Mouse (Mus musculus): ENCODE results near the gene Kdelr2.
"Not testable (repeated sequence)": the region's sequence is repeated elsewhere in the genome, so short reads cannot be mapped to it uniquely, and the experiment has no call there.

Gene Kdelr2

GRCm38 (mm10) chr5:143403221-143404147 is at the start of gene Kdelr2:
Gene Kdelr2 (plus strand): TSS chr5:143403838.
- DNase-seq (ENCODE audit: low spot score), result peak; percentile 82

DNA sequence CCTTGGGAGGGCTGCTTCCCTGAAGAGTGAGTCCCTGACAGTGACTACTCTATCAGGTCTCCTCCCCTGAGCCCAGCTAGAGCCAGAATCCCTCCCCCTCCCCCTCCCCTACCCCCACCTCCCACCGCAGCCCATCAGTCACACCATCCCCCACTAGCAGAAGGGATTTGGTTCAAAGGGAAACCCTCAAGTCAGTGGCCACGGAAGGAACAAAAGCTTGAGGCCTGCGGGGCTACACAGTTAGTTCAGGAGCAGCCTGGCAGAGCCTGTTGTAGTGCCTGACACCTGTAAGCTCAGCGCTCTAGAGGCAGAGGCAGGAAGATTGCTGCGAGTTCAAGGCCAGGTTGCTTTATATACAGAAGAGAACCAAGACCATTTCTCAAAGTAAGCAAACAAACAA is 47.6 kb upstream of the Kdelr2 start:
- no peak for DNase-seq (ENCODE audit: low spot score)

- no peak for DNase-seq (ENCODE audit: low spot score)
Measured at GRCm38 (mm10) chr5:143356686-143357388, 46.8 kb upstream of the Kdelr2 start, which contains the start of gene Grid2ip. Gene Grid2ip (plus strand): TSS chr5:143357338.

GRCm38 (mm10) chr5:143357564-143357963 is 46.1 kb upstream of the Kdelr2 start:
- DNase-seq (ENCODE audit: low spot score), result no peak

DNA sequence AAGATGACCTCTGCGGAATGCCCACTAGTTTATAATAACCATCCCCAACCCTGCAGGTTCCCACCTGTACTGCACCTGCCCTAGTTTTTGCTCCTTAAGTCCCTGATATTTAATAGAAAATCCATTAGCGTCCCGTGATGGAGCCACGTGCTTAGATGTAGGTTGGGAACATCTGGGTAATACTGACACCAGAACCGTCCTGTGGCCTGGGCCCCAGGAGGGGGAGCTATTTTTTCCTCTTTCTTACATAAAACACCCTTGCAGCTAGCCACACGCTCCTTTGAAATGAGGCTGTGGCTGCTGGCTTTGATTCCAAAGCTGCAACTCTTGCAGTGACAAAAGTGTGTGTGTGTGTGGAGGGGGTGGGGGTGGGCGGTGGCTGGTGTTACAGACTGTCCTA is 44.4 kb upstream of the Kdelr2 start:
- DNase-seq (ENCODE audit: low spot score), result no peak

- peak; percentile 15 for DNase-seq (ENCODE audit: low spot score)
Measured at GRCm38 (mm10) chr5:143360000-143360399, 43.6 kb upstream of the Kdelr2 start.

DNA sequence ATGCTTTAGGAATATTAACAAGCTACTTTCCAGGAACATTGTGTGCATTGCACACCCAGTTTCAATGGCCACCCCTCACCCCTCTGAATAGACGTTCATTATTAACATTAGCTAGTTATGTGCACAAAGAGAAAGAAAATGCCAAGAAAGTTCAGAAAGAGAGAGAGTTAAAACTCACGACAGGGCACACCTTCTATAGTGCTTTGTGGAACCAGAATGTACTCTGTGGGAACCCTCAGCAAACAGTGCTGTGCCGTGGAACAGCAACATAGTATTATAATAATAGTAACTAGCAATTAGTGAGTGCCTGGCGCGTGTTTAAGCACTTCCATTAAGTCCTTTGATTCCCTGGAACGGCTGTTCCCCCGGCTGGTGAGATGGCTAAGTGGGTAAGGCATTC is 42.2 kb upstream of the Kdelr2 start:
- DNase-seq (ENCODE audit: low spot score), result no peak

GRCm38 (mm10) chr5:143363678-143364615 is 39.7 kb upstream of the Kdelr2 start:
- DNase-seq (ENCODE audit: low spot score), result no peak

- DNase-seq (ENCODE audit: low spot score), result no peak
Measured at GRCm38 (mm10) chr5:143367931-143368330, 35.7 kb upstream of the Kdelr2 start.

DNA sequence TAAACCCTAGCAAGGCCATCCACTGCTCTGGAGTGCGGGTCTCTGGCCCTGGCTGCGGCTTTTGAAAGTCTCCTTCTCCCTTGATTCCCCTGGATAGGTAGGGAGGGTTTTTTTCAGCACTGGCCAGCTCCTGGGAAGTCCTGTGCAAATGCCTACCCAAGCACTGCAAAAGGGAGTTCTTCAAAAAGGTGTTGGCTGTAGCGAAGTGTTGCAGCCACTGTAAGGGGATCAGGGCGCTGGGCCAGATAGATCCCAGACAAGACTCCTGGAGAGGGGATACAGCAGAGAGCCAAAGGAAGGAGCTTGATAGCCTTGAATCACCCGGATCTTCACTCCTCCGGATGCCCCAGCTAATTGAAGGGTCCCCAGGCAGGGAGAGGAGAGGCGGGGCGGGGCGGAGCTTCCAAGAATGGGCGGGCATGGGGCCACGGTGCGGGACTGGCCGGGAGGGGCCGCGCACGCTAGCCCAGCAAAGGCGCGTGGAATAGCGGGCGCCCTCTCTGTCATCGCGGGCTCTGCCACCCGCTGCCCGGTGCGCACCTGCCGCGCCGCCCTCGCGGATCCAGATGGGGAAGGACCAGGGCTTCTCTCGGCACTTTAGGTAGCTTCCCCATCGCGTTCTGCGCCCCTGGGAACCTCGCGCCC is 33.9 kb upstream of the Kdelr2 start:
- no peak for DNase-seq (ENCODE audit: low spot score)

DNA sequence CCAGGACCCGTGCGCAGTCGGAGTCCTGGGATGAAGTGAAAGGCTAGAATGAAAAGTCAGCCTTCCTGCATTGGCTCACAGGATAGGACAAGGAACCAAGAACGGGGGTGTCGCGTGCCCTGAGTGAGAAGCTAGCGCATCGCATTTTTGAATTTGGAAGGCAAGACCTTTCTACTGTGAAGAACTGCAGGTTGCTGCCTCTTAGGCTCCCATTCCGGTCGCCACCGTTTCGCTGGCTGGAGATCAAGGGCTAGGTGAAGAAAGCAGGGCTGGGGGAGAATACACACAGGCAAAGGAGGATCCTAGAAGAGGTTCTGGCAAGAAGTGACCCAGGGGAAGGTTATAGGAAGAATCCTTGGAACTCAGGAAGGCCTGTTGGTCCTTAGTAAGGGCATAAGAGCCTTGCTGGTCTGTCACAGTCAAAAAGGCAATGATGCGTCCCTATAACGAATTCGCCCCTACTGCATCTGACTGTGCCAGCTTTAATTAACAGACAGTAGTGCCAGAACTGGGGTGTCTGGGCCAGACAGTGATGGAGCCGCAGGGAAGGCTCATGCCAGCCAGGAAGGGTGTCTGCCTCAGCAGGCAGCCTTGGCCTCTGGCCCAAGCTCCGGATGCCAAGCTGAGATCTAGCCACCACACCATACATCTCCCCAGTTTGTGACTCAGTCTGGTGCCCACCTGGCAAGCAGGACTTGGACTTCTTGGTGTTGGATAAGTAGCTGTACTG is 33.1 kb upstream of the Kdelr2 start:
- DNase-seq (ENCODE audit: low spot score), result no peak

DNA sequence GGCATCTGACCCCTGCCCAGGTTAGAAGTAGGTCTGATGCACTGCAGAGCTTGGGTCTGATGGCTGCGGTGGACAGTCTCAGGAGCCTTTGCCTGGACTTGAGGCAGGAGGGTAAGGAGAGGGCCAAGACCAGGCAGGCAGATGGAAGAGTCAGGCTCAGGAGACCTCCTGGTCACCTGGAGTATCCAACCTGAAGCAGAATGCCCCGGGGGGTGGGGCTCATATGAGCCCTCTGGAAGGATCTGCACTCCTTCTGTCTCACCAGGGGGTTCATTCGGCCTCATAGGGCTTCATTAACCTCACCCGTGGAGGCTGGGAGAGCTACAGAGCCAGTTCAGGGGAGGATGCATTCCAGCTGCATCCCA is 32.5 kb upstream of the Kdelr2 start:
- DNase-seq (ENCODE audit: low spot score), result no peak

- no peak for DNase-seq (ENCODE audit: low spot score)
Measured at GRCm38 (mm10) chr5:143372818-143373217, 30.8 kb upstream of the Kdelr2 start.

DNA sequence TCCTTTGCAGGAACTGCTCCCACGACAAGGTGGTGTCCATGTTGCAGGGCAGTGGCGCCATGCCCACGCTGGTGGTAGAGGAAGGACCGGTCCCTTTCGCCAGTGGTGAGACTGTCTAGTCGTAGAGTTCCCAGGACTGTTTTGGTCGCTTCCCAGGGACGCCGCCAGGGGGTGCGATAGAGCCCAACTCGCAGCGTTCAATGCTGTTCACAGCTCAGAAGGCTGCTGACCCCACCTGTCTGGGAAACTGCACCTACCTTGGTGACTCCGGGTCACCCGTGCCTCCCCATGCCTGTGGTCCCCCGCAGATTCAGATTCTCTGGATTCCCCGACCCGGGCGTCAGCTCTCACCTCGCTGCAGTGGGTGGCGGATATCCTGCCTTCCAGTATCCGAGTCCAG is 28.4 kb upstream of the Kdelr2 start:
- DNase-seq (ENCODE audit: low spot score), result peak; percentile 42

DNA sequence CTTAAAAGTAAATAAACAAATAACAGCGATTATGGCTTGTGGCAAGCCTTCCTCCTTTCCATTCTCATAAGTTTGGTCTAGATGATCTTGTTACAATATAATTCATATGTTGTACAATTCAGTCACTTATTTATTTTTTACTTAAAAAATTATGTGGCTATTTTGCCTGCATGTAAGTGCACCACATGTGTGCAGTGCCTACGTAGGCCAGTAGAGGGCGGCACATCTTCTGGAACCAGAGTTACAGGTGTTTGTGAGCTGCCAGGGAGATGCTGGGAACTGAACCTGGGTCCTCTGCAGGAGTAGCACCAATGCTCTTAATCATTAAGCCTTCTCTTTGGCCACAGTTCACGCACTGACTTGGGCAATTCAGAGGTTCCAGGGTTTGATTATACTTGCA is 27.5 kb upstream of the Kdelr2 start:
- DNase-seq (ENCODE audit: low spot score), result no peak

DNA sequence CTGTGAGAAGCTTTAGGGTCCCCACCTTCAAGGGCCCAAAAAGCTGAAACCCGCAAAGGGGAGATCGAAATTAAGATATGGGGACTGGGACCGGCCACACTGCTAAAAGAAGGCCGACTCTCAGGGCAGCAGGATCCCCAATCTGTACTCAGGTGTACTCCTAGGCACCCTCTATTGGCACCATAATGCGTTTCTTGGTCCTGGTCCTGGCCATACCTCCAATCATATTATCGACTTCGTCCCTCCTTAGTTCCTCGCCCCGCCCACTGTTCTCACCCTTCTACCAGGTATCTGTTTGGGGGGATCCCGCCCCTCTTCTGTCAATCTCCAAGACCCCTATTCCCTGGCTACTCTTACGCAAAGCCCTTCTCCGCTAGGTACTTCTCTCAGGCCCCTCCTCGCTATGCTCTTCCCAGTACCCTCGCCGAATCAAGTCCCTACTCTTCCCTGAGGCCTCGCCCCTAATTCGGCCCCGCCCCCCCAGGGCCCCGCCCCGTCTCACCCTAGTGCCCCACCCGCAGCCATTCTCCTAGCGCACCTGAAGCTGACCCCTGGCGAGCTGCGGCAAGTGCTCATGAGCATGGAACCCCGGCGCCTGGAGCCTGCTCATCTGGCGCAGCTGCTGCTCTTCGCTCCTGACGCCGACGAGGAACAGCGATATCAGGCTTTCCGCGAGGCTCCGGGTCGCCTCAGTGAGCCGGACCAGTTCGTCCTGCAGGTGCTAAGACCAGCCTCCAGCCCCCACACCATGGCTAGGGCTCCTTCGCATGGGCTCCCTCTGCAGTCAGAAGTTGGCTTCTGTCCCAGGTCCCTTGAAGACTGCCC is 16.6 kb upstream of the Kdelr2 start:
- DNase-seq (ENCODE audit: low spot score), result no peak

- DNase-seq (ENCODE audit: low spot score), result no peak
Measured at GRCm38 (mm10) chr5:143394184-143394583, 9.5 kb upstream of the Kdelr2 start.

- not testable (repeated sequence) for DNase-seq (ENCODE audit: low spot score)
Measured at GRCm38 (mm10) chr5:143394966-143395365, 8.7 kb upstream of the Kdelr2 start.

GRCm38 (mm10) chr5:143395649-143396048 is 8.0 kb upstream of the Kdelr2 start:
- DNase-seq (ENCODE audit: low spot score), result peak; percentile 37

- no peak for DNase-seq (ENCODE audit: low spot score)
Measured at GRCm38 (mm10) chr5:143400501-143400900, 3.1 kb upstream of the Kdelr2 start.

Data from spleen, adult 12 weeks (tissue).